Mouse (Mus musculus): Measurements from ENCODE around the gene Tmem160.

Gene Tmem160

DNA sequence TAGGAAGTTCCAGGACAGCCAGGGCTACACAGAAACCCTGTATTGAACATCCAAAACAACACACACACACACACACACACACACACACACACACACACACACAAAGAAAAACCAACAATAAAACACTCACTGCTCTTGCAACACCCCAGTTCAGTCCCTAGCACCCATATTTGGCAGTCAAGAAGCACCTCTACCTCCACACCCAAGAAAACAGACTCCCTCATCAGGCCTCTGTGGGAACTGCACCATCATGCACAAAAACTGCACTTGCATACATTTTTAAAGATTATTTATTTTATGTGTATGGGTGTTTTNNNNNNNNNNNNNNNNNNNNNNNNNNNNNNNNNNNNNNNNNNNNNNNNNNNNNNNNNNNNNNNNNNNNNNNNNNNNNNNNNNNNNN is 11.3 kb upstream of the Tmem160 start:
- no peak for DNase-seq (ENCODE audit: extremely low spot score)

DNA sequence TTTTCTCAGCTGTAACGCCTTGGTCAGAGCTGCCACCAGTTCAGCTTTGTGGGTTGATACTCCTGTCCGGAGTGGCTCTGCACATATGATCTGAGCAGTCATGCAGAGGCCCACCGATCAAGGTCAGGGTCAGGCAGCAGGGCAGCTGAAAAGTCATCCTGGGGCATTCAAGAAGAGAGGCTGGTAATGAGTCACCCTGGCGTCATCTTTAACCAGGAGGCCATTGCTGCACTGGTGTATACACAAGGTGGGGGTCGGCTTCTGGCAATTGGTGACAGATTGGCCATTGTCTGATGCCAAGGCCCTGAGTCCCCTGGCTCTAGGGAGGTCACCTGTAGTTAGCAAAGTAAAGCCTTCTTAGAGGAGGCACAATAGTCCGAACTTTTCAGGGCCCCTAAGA is 923 bp upstream of the Tmem160 start:
- no peak for DNase-seq (ENCODE audit: extremely low spot score)

DNA sequence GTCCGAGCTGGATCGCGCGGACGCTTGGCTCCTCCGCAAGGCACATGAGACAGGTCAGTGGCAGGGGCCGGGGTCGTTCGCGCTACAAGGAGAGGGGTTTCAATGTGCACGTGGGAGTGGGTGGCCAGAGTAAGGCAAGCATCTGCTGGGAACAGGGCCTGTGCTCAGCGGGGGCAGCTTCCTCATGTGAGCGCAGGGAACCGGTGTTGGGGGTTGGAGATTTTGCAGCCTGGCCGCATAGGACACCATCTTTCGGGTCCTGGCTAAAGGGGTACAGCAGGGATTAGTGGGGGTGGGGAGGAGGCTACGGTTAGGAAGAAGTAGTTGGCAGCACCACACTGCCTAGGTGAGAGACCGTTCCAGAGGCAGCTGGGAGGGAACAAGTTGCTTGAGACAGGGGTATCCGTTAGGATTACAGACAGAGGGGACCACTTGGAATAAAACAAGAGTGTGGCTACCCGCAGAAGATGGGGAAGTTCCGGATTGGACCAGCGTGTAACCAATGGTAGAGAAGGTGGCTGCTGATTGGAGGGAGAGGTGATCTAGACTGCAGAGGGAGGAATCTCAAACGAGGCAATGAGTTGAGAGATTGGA is 636 bp downstream of the Tmem160 start:
- DNase-seq (ENCODE audit: extremely low spot score), result peak; percentile 71

DNA sequence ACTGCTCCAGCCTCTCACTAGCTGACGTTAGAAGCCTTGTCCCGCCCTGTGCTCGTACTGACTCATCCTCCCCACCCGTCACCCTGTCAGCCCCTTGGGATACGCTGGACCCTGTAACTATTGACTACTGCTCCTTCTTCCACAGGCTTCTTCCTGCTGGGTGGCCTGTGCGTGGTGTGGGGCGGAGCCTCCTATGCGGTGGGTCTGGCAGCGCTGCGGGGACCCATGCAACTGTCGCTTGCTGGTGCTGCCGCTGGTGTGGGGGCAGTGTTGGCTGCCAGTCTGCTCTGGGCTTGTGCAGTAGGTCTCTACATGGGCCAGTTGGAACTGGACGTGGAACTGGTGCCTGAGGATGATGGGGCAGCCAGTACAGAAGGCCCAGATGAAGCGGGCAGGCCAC is 2.4 kb downstream of the Tmem160 start:
- no peak for DNase-seq (ENCODE audit: extremely low spot score)

DNA sequence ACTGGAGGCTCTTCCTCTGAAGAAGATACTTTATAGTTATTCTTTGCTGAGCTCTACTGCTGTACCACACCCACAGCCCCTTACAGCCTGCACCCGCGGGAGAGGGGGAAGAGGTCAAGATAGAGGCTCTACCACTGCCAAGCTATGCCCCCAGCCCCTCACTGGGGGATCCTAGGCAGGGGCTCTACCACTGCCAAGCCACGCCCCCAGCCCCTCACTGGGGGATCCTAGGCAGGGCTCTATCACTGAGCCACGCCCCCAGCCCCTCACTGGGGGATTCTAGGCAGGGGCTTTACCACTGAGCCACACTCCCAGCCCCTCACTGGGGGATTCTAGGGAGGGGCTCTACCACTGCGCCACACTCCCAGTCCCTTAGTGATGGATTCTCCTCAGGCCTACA is 3.7 kb downstream of the Tmem160 start:
- DNase-seq (ENCODE audit: extremely low spot score), result no peak

DNA sequence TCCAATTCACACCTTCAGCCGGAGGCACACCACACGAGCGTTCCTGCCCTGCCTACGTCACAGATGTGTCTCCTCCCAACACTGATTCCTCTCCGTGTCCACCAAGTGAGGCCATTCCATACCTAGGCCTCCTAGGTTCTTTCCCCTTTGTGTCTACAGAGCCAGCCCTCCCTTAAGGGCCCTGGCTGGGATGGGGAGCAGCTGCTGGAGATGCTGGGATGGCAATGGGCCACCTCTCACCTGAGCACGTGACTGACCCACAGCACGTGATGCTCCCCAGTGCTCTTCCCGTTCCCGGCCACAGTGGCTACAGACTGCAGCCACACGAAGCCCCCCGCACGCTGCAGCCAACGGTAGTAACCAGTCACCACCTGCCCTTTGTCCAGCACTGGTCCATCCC is 8.0 kb downstream of the Tmem160 start:
- no peak for DNase-seq (ENCODE audit: extremely low spot score)

DNA sequence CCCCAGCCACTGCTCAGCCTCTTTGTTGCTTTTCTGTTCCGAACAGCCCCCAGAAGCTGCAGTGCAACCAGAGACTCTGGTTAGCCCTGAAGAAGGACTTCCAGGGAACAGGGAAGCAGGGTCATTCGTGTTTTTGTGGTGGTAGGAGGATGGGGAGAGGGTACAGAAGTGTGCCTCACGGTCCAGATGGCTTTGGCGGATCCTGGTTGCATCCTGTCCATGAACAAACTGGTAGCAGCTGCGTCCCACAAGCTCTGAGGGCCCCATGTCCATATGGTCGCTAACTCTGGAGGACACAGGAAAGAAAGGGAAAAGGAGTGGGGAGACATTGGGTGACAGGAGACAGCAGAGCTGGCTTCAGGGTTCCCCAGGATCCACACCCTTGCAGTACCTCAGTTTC is 8.6 kb downstream of the Tmem160 start:
- no peak for DNase-seq (ENCODE audit: extremely low spot score)

DNA sequence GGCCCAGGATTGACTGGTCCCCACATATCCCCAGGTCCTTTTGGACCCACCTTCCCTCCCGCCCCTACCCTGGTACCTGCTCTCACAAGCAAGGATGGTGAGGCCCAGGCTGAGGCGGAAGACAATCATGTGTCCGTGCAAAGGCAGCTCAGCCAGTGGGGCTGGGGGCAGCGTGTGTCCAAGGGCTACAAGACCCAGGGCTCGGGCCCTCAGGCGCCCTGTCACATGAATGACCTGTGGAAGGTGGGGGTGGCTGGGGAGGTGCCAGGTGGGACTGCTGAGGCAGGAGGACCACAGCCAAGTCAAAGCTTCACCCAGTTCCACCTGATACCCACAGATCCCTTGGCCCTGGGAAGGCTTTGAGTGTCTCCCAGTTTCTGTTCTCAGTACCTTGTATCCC is 9.1 kb downstream of the Tmem160 start:
- no peak for DNase-seq (ENCODE audit: extremely low spot score)

DNA sequence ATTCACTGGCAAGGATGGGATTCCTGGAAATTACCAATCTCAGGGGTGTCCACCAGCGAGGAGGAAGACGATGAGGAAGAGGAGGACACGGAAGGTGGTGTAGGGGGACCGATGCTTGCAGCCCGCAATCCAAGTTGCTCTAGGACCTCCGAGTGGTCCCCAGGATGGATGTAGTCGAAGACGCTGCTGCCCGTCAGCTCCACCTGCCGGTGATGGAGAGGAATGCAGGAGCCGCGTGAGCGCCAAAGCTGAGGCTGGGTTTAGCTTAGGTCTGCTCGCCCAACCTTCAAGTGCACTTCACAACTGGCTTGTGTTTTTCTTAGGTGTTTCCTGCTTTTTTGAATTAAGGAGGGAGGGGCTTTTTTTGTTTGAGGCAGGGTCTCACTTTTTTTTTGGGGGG is 10.6 kb downstream of the Tmem160 start:
- peak; percentile 82 for DNase-seq (ENCODE audit: extremely low spot score)

DNA sequence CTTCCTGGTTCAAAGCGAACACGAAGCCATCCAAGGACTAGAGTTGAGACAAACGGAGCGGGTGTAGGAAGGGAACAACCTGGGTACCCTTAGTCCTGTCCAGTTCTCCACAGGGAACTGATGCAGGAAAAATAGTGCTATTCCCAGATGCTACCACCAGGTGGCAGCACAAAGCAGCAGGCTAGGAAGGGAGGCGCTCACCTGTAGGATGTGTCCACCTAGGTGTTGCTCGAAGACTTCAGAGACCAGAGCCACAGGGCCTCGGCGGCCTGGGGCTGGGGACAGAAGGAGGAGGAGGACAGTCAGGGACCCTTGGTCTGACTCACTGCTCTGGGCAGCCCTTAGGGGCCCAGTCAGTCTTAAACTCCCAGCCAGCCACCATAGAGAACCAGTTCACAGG is 12.6 kb downstream of the Tmem160 start:
- peak; percentile 68 for DNase-seq (ENCODE audit: extremely low spot score)

DNA sequence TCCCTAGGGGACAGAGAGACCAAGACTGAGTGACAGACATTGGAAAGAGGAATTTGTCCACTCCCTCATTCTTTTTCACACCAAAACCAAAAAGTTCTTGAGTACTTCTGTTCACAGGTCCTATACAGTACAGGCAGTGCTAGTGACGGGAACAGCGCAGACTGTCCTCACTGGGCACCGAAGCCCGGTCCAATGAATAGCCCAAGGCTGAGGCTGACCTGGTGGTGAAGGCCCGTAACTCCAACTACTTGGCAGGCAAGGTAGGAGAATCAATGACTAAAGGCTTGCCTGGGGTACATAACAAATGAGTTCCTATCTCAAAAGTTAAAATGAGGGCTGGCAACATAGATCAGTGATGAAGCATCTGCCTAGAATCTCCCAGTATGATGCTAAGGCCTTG is 13.0 kb downstream of the Tmem160 start:
- DNase-seq (ENCODE audit: extremely low spot score), result no peak

DNA sequence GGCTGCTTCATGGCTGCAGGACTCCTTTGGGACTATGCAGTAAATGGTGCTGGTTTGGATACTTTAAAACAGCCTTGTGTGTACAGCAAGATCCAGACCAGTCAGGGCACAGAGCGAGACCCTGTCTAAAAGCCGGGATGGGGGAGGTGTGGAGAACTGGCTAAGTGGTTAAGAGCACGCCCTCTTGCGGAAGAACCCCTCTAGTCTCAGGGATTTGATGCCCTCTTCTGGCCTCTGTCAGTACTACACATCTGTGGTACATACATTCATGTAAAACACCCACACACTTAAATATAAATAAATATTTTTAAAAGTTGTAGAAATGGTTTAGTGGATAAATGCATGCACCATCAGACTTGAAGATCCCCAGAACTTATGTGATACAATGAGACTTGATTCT is 14.0 kb downstream of the Tmem160 start:
- DNase-seq (ENCODE audit: extremely low spot score), result no peak

DNA sequence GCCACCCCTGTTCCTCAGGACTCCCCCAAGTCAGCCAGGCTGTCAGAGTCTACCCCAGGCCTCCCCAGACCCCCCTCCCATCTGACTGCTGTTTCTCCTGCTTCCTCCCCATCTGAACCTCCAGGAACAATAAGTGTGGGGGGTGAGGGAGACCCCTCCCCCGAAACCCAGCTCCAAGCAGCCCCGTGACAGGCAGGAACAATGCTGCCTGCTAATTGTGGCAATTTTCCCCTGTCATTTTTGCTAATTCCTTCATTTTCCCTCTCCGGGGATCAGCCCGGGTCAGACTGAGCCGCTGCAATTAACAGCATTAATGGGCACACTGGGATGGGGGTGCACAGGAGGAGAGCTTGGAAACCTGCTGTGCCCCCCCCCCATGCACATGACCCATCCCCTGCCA is 15.5 kb downstream of the Tmem160 start:
- DNase-seq (ENCODE audit: extremely low spot score), result no peak

DNA sequence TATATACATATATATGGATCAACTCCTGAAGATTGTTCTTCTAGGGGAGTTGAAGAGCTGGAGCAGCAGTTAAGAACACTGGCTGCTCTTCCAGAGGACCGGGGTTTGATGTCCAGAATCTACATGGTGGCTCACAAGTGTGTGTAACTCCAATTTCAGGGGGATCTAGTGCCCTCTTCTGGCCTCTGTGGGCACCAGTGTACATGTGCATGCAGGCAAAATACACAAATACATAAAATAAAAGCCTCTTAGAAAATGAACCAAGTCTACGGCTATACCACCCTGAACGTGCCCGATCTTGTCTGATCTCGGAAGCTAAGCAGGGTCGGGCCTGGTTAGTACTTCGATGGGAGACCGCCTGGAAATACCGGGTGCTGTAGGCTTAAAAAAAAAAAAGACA is 19.0 kb downstream of the Tmem160 start:
- no peak for DNase-seq (ENCODE audit: extremely low spot score)

DNA sequence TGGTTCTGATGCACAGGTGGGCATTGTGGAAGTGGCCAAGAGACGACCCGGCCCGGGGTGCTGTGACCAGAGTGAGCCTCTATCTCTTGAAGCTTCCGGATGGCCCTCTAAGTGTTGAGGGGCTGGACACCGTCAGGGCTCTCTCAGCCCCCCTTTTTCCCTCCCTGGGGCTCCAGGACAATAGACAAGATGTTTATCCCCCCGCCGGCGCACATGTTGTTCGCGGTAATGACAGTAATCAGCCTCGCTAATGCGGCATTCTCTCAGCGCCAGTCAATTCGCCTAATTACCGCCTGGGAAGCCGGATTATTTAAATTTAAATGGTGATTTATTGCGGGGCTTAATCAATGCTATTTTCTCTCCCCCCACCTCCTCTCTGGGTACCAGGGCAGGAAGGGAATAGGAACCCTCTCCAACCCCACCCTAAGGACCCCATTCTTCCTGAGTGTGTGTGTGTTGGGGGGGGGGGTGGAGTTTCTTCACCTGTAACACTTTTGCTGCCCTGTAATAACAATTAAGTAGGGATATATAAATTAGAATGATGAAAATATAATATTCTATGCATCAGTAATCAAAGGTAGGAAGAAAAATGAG is 19.6 kb downstream of the Tmem160 start:
- no peak for DNase-seq (ENCODE audit: extremely low spot score)

DNA sequence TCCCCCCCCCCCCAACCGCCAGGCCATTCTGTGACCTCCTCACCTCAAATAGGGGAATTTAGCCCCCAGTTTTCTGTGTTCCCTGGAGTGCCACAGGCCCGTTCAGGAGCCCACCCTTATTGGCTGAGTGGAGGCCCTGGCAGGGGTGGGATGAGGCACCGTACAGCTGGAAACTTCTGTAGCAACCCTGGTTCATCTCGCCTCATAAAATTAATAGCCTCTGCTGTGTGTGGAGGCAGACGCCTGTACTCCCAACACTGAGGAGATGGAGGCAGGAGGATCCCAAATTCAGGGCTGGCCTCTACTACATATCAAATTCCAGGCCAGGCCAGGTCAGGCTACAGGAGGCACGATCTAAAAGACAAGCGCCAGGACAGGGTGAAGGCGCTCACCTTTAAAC is 21.3 kb downstream of the Tmem160 start:
- DNase-seq (ENCODE audit: extremely low spot score), result no peak

DNA sequence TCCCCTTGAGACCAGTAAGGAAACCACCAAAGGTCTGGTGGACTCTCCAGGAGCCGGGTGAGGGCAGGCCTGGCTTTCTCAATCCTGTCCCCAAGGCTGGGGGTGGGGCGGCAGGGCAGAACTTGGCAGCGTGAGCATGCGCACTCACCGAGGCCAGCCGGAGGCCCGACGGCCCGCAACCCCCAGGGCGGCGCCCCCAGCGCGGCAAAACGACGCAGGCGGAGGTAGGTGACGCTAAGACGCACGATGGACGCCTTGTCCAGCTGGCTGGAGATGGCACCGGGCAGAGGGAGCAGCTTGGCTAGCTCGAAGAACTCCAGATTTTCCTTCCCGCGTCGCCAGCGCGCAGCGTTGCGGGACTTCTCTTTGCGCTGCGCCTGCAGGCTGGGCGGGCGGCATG is 21.9 kb downstream of the Tmem160 start:
- DNase-seq (ENCODE audit: extremely low spot score), result no peak

DNA sequence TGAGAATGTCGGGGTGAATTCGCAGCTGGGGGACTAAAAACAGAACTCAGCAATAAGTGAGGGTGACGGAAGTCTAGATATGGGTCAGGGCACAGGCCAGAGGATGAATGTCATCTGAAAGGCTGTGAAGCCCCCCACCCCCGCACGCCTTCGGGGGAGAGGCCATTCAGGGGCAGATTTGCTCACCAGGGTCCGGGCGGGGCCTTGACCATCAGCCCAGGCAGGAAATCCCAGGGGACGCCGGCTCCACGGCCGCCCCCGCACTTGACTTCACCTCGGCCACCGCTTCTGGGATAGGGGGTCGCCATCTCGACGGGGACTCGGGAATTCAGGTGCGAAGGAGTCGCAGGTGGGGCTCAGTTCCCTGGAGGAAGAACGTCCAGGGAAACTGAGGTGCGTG is 22.7 kb downstream of the Tmem160 start:
- DNase-seq (ENCODE audit: extremely low spot score), result no peak

DNA sequence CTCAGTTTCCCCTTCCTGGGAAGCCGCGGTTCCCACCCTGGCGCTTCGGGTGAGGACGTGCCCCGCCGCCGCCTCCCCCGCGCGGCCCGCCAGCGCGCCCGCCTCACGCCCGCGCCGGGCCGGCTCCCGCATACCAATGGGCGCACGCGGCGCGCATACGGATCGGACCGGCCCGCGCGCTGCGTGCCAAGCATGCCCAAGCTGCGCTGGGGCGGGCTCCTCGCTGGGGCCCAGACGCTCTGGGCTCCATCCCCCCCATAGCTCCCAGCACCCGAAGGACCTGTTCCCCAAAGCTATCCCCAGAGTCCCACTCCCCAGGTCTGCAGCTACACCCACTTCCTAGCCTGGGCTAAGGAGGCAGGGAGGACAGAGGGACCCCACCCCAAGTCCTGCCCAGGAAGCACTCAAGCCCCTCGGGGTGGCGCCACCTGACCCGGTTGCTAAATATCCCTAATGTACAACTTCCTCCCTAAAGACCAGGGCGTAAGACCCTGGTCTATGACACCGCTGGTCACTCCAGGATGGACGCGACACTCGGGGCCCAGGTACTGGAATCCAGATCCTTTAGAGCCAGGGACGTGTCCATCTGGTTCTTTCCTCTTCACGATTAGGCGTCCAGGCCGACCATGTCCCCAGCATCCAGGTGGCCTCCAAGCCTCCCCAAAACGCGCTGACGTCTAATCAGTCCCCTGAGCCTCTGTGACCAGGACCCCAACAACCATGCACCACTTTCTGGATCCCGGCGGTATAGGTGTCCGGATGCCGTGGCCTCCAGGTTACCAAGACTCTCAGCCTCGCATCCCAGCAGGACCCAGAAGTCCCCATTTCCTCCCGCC is 23.4 kb downstream of the Tmem160 start:
- no peak for DNase-seq (ENCODE audit: extremely low spot score)

DNA sequence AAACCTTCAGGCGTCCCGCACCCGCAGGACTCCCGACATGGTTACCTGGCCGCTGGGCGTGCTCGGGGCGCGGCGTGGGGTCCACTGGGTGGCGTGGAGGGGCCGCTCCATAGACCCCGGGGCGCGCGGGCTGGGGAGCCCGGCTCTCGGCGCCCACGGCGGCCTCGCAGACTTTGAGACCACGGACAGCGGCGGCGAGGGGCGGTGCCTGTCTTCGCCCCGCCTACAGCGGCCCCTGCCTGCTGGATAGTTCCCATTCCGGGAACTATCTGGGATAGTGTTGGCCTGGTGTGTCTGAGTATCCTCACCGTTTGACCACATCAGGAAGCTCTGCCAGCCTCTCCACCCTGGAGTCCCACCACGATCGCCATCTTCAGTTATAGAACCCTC is 24.0 kb downstream of the Tmem160 start:
- DNase-seq (ENCODE audit: extremely low spot score), result no peak

DNA sequence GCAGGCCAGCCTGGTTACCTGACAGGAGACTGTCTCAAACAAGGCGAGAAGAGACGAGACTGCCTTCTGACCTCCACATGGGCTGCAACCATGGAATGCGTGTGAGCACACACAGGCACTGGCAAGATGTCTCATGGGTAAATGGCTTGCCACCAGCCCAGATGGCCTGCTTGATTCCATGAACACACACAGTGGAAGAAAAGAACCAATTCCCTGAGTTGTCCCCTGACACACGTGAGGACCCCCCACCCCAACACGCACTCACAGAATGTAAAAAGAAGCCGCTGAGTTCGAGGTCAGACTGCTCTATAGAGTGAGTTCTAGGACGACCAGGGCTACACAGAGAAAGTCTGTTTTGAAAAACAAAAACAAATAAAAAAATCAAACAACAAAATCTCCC is 25.0 kb downstream of the Tmem160 start, which contains the start of gene Npas1:
Gene Npas1, minus strand, starts transcription at position 101 of the 400 bp plus-strand sequence.
- DNase-seq (ENCODE audit: extremely low spot score), result no peak

DNA sequence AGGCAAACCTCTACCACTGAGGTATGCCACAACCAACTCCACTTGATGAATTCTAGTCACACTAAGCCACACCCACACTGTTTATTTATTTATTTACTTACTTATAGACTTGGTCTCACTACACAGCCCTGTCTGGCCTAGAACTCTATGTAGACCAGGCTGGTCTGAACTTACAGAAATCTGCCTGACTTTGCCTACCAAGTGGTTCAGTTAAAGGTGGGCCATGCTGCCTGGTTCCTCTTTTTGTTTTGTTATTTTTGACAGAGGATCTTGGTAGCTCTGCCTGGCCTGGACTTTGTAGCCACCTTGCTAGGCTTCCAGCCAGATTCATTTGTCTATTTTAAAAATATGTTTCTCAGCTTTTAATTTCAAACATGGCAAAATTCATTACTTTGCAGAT is 36.2 kb downstream of the Tmem160 start:
- DNase-seq (ENCODE audit: extremely low spot score), result no peak

DNA sequence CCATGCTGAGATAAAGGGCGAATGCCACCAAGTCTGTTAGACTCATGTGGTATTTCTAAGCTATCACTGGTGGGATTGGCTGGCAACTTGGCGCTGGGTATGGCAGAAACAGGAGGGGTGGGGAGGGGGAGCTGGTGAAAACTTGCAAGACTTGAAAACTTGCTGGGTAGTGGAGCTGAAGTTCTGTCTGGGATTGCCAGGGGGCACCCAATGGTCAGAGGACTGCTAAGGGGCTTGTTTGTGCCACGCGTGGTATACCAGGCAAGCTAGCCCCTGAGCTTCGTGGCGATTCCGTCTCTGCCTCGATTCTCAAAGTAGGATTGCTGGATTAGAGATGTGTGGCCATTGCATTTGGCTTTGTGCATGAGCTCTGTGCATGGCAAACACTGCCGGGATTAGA is 37.4 kb downstream of the Tmem160 start:
- no peak for DNase-seq (ENCODE audit: extremely low spot score)

All from embryo, embryonic 9.5 days (tissue).